Mouse (Mus musculus): Measurements from ENCODE around the gene Dhx58.

Gene Dhx58

DNA sequence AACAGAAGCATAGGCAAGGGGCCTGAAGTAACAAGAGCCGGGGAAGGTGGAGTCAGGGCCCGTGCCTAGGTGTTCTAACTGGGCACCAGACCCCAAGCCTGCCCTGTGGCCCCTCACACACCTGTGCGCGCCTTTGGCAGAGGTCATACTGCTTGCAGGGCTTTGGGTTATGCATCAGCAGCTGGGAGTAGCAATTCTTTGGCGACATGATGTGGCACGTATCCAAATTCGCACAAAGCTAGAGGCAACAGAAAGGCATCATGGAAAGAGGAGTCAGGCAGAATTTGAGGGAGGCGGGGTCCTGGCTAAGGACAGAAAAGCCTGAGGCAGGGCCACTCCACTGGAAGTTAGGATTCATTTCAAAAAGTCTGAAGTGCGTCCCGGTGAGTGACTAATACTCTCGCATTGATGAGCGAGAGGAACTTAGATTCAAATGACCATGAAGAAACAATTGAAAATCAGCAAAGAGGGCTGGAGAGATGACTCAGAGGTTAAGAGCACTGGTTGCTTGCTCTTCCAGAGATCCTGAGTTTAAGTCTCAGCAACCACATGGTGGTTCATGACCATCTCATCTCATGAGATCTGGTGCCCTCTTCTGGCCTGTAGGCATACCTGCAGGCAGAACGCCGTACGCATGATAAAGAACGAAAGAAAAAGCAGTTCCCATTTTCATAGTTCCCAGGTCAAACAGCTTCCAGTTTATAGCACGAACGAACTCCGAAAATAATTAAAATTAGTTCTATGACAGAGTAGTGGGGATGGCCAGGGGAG is 1.8 kb downstream of the Dhx58 start:
- Histone ChIP-seq H3K27me3 (ENCODE audit: insufficient read depth, low read length) (peaks cover 10% of the 10 kb centered on the region; the same call in 1 of the 2 replicates), H3K36me3 (ENCODE audit: insufficient read depth, low read length) (peaks cover 31% of the 10 kb centered on the region), H3K4me1 (replicated peaks; ENCODE audit: low read depth, low read length) (peaks cover 38% of the 10 kb centered on the region), H3K4me3 (replicated peaks; ENCODE audit: low read length) (peak overlapping the region; percentile 13; the same call in 1 of the 2 replicates), H3K9me3 (ENCODE audit: low read length) (no peaks in the 10 kb centered on the region)
- TF ChIP-seq CTCF (conservative IDR thresholded peaks at IDR 0.05; ENCODE audit: low read length): peak; percentile 85
- TF ChIP-seq NANOG (IDR thresholded peaks at IDR 0.05; ENCODE audit: borderline replicate concordance, low read length): no peak

DNA sequence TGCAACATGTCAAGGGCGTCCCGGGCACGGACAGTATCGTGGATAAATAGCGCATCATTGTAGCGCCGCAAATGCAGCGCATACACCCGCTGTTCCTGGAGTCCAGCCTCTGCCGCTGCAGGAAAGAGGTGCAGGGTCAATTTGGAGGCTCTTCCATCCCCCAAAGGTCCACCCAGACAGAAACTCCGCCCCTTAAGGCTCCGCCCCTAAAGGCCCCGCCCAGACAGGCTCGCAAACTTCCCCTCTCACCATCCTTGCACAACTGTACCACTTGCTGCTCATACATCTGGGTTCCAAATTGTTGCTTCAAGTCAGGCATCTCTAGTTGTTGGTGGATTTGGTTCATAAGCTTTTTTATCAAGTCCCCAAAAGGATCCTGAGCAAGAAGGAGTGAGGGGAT is 2.8 kb downstream of the Dhx58 start:
- Histone ChIP-seq H3K27me3 (ENCODE audit: insufficient read depth, low read length) (peaks cover 10% of the 10 kb centered on the region; the same call in 1 of the 2 replicates), H3K36me3 (ENCODE audit: insufficient read depth, low read length) (peaks cover 22% of the 10 kb centered on the region), H3K9me3 (ENCODE audit: low read length) (no peaks in the 10 kb centered on the region), H3K4me3 (replicated peaks; ENCODE audit: low read length) (peak overlapping the region; percentile 41), H3K4me1 (replicated peaks; ENCODE audit: low read depth, low read length) (peaks cover 41% of the 10 kb centered on the region)
- no peak for TF ChIP-seq POU5F1 (IDR thresholded peaks at IDR 0.05; ENCODE audit: borderline replicate concordance, low read length)
- no peak for TF ChIP-seq CTCF (conservative IDR thresholded peaks at IDR 0.05; ENCODE audit: low read length)
- no peak for TF ChIP-seq NANOG (IDR thresholded peaks at IDR 0.05; ENCODE audit: borderline replicate concordance, low read length)

GRCm38 (mm10) chr11:100700710-100701109 is 3.4 kb downstream of the Dhx58 start:
- Histone ChIP-seq H3K27me3 (ENCODE audit: insufficient read depth, low read length) (peaks cover 10% of the 10 kb centered on the region; the same call in 1 of the 2 replicates), H3K4me1 (replicated peaks; ENCODE audit: low read depth, low read length) (peaks cover 43% of the 10 kb centered on the region), H3K4me3 (replicated peaks; ENCODE audit: low read length) (no peak overlapping the region), H3K36me3 (ENCODE audit: insufficient read depth, low read length) (peaks cover 16% of the 10 kb centered on the region), H3K9me3 (ENCODE audit: low read length) (no peaks in the 10 kb centered on the region)
- TF ChIP-seq POU5F1 (IDR thresholded peaks at IDR 0.05; ENCODE audit: borderline replicate concordance, low read length): no peak
- no peak for TF ChIP-seq CTCF (conservative IDR thresholded peaks at IDR 0.05; ENCODE audit: low read length)
- TF ChIP-seq NANOG (IDR thresholded peaks at IDR 0.05; ENCODE audit: borderline replicate concordance, low read length): no peak

DNA sequence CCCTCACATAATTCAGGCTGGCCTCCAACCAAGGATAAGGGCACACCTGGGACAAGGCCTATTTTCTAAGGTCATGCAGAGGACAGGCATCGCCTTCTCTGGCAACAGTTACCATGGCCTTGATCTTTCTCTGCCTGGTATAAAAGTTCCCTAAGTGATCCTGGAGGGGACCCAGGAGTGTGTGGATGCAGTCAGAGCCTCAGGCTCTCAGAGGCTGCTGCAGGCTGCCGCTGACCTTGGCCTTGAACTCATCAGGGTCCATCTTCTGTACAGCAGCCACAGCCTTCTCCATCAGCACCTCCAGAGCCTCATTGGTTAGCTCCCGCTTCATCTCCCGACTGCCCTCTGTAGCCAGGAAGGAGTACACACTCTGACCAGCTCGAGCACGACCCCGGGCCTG is 6.2 kb downstream of the Dhx58 start:
- no peak overlapping the region for H3K4me3 ChIP-seq (replicated peaks; ENCODE audit: low read length)
- no peaks in the 10 kb centered on the region for H3K9me3 ChIP-seq (ENCODE audit: low read length)
- H3K27me3 ChIP-seq (ENCODE audit: insufficient read depth, low read length): peaks cover 10% of the 10 kb centered on the region; the same call in 1 of the 2 replicates
- TF ChIP-seq NANOG (IDR thresholded peaks at IDR 0.05; ENCODE audit: borderline replicate concordance, low read length): no peak
- no peak for TF ChIP-seq CTCF (conservative IDR thresholded peaks at IDR 0.05; ENCODE audit: low read length)
- no peak for TF ChIP-seq POU5F1 (IDR thresholded peaks at IDR 0.05; ENCODE audit: borderline replicate concordance, low read length)
- H3K4me1 ChIP-seq (replicated peaks; ENCODE audit: low read depth, low read length): peaks cover 37% of the 10 kb centered on the region
- no peaks in the 10 kb centered on the region for H3K36me3 ChIP-seq (ENCODE audit: insufficient read depth, low read length)

- H3K4me1 ChIP-seq (replicated peaks; ENCODE audit: low read depth, low read length): peaks cover 41% of the 10 kb centered on the region
- no peak overlapping the region for H3K4me3 ChIP-seq (replicated peaks; ENCODE audit: low read length)
- H3K36me3 ChIP-seq (ENCODE audit: insufficient read depth, low read length): no peaks in the 10 kb centered on the region
- TF ChIP-seq CTCF (conservative IDR thresholded peaks at IDR 0.05; ENCODE audit: low read length): peak; percentile 97
- no peak for TF ChIP-seq NANOG (IDR thresholded peaks at IDR 0.05; ENCODE audit: borderline replicate concordance, low read length)
- no peak for TF ChIP-seq POU5F1 (IDR thresholded peaks at IDR 0.05; ENCODE audit: borderline replicate concordance, low read length)
- peaks cover 38% of the 10 kb centered on the region for H3K27me3 ChIP-seq (ENCODE audit: insufficient read depth, low read length)
- H3K9me3 ChIP-seq (ENCODE audit: low read length): no peaks in the 10 kb centered on the region
Measured at GRCm38 (mm10) chr11:100694926-100695325, 9.1 kb downstream of the Dhx58 start.

GRCm38 (mm10) chr11:100693154-100693553 is 10.9 kb downstream of the Dhx58 start:
- TF ChIP-seq NANOG (IDR thresholded peaks at IDR 0.05; ENCODE audit: borderline replicate concordance, low read length) (no peak), CTCF (conservative IDR thresholded peaks at IDR 0.05; ENCODE audit: low read length) (no peak), POU5F1 (IDR thresholded peaks at IDR 0.05; ENCODE audit: borderline replicate concordance, low read length) (no peak)
- no peaks in the 10 kb centered on the region for H3K9me3 ChIP-seq (ENCODE audit: low read length)
- peaks cover 43% of the 10 kb centered on the region for H3K4me1 ChIP-seq (replicated peaks; ENCODE audit: low read depth, low read length)
- H3K4me3 ChIP-seq (replicated peaks; ENCODE audit: low read length): no peak overlapping the region
- H3K27me3 ChIP-seq (ENCODE audit: insufficient read depth, low read length): peaks cover 30% of the 10 kb centered on the region
- no peaks in the 10 kb centered on the region for H3K36me3 ChIP-seq (ENCODE audit: insufficient read depth, low read length)

DNA sequence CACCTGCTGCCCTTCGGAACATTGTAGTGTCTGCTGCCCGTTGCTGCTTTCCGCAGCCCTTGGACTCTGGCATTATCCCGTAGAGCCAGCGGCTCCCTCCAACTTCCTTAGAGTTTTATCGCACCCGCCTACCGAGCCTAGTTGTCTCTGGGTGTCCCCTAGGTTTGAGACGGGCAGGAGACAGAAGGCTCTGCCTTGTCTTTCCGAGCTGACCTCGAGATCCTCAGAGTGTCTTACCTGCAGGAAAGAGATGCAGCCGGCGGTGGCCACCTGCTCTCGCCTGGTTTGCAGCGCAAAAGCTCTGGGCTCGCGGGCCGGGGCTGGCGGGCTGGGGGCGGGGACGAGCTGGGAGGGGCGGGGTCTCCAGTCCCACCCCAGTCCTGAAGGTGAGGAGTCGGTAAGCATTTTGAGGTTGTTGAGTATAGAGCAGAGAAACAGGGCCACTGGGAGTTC is 11.9 kb downstream of the Dhx58 start, which contains the start of gene Zfp385c:
Zfp385c (minus strand) TSS at position 292 of the 453 bp plus-strand sequence.
- TF ChIP-seq CTCF (conservative IDR thresholded peaks at IDR 0.05; ENCODE audit: low read length) (no peak), POU5F1 (IDR thresholded peaks at IDR 0.05; ENCODE audit: borderline replicate concordance, low read length) (no peak), NANOG (IDR thresholded peaks at IDR 0.05; ENCODE audit: borderline replicate concordance, low read length) (no peak)
- no peaks in the 10 kb centered on the region for H3K36me3 ChIP-seq (ENCODE audit: insufficient read depth, low read length)
- peaks cover 30% of the 10 kb centered on the region for H3K27me3 ChIP-seq (ENCODE audit: insufficient read depth, low read length)
- H3K9me3 ChIP-seq (ENCODE audit: low read length): no peaks in the 10 kb centered on the region
- H3K4me3 ChIP-seq (replicated peaks; ENCODE audit: low read length): peak within 1 kb of the TSS; percentile 72
- peaks cover 43% of the 10 kb centered on the region for H3K4me1 ChIP-seq (replicated peaks; ENCODE audit: low read depth, low read length)

DNA sequence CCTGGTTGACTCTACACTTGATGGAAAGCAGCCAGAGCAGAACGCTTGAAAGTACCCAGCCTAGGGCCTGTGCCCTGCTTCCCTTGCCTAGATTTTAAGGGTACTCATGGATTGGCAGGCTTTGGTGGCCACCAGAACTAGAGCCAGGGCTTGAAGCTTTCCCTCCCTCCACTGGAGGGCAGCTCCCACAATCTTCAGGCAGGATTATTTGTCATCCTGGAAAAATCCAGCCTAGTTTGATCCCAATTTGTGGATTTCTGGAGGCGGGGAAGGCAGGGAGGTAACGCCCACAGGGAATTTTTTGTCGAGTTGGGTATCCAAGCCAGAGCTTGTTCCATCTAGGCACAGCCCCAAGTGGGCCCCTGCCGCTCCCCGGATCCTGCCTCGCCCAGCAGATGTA is 13.7 kb downstream of the Dhx58 start:
- TF ChIP-seq NANOG (IDR thresholded peaks at IDR 0.05; ENCODE audit: borderline replicate concordance, low read length): no peak
- TF ChIP-seq CTCF (conservative IDR thresholded peaks at IDR 0.05; ENCODE audit: low read length): no peak
- no peak for TF ChIP-seq POU5F1 (IDR thresholded peaks at IDR 0.05; ENCODE audit: borderline replicate concordance, low read length)
- Histone ChIP-seq H3K4me3 (replicated peaks; ENCODE audit: low read length) (no peak overlapping the region), H3K27me3 (ENCODE audit: insufficient read depth, low read length) (peaks cover 30% of the 10 kb centered on the region), H3K36me3 (ENCODE audit: insufficient read depth, low read length) (no peaks in the 10 kb centered on the region), H3K9me3 (ENCODE audit: low read length) (no peaks in the 10 kb centered on the region), H3K4me1 (replicated peaks; ENCODE audit: low read depth, low read length) (peaks cover 35% of the 10 kb centered on the region)

Measured in E14TG2a.4 (cell line).